Mouse (Mus musculus): ENCODE results near the gene Gramd1b. TPM values are rescaled to one million over a fixed set of nuclear protein-coding genes. Genes with fewer than 3 reads are reported as not detected.

Gramd1b gene
- polyA plus RNA-seq, 1 experiment from 2014 or later, result 8.5 TPM

DNA sequence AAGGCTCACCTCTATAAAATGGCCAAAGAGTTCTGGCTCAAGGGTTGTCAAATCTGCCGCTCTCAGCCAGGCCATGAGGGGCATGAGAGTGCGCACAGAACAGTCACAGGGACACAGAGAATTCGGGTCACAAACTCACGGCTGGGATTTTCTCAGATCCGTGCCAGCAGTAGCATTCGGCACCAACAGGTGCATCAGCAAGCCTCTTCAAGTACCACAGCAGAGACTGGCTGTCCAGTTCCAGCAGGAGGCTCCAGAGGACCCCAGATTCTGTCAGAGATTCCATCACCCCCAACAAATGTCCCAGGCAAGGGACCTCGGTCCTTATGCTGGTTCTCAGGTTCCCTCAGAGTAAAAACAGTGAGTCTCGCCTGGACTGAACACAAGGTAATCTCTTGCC lies 210.8 kb downstream of the Gramd1b start:
- H3K9ac ChIP-seq (ENCODE audit: low read depth, low read length), result no peak overlapping the region
- H3K9me3 ChIP-seq (replicated peaks; ENCODE audit: control insufficient read depth, low read length), result no peaks in the 10 kb centered on the region
- H3K4me2 ChIP-seq, result no peak overlapping the region
- whole genome bisulfite sequencing (ENCODE audit: insufficient replicate concordance), result 84% methylated on average over 8 of the region's 8 CpGs
- no peak overlapping the region for H3K27ac ChIP-seq (ENCODE audit: low read depth, low read length)
- peaks cover 16% of the 10 kb centered on the region for H3K4me1 ChIP-seq (ENCODE audit: control insufficient read depth, insufficient read depth, low read length)
- H3K4me3 ChIP-seq (ENCODE audit: low read depth, low read length), result no peak overlapping the region
- H3K27me3 ChIP-seq (ENCODE audit: control insufficient read depth, insufficient read depth, low read length), result no peaks in the 10 kb centered on the region
- H3K36me3 ChIP-seq (ENCODE audit: control insufficient read depth, insufficient read depth, low read length), result no peaks in the 10 kb centered on the region
- no peak for ATAC-seq (replicated peaks; ENCODE audit: insufficient number of reproducible peaks, low FRiP score, low TSS enrichment)

- no peak overlapping the region for H3K4me2 ChIP-seq
- H3K4me1 ChIP-seq (ENCODE audit: control insufficient read depth, insufficient read depth, low read length), result peaks cover 11% of the 10 kb centered on the region; the same call in 1 of the 2 replicates
- H3K4me3 ChIP-seq (ENCODE audit: low read depth, low read length), result no peak overlapping the region
- no peak overlapping the region for H3K27ac ChIP-seq (ENCODE audit: low read depth, low read length)
- H3K36me3 ChIP-seq (ENCODE audit: control insufficient read depth, insufficient read depth, low read length), result no peaks in the 10 kb centered on the region
- 77% methylated on average over 5 of the region's 5 CpGs for WGBS (ENCODE audit: insufficient replicate concordance)
- no peak overlapping the region for H3K9ac ChIP-seq (ENCODE audit: low read depth, low read length)
- ATAC-seq (replicated peaks; ENCODE audit: insufficient number of reproducible peaks, low FRiP score, low TSS enrichment), result no peak
- no peaks in the 10 kb centered on the region for H3K27me3 ChIP-seq (ENCODE audit: control insufficient read depth, insufficient read depth, low read length)
- no peaks in the 10 kb centered on the region for H3K9me3 ChIP-seq (replicated peaks; ENCODE audit: control insufficient read depth, low read length)
Observed at GRCm38 (mm10) chr9:40318771-40319170, 212.4 kb downstream of the Gramd1b start.

DNA sequence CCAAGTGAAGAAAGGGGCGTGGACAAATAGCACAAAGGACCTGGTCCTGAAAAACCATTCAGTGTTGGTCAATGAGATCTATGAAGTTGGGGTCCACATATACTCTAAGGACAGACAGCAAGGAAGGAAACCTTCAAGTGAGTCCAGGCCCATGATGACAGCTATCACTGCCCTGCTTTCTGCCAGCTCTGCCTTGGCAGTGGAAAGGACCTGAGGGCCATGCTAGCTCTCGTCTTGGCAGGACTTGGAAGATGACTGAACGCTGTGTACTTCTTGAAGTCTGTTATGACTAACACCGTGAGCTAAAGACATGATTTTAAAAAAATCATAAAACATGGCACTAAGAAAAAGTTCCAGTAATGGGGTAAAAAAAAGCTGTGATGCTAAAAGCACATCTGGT lies 213.4 kb downstream of the Gramd1b start:
- Histone ChIP-seq H3K27ac (ENCODE audit: low read depth, low read length) (no peak overlapping the region), H3K9me3 (replicated peaks; ENCODE audit: control insufficient read depth, low read length) (no peaks in the 10 kb centered on the region), H3K9ac (ENCODE audit: low read depth, low read length) (no peak overlapping the region), H3K4me1 (ENCODE audit: control insufficient read depth, insufficient read depth, low read length) (peaks cover 11% of the 10 kb centered on the region; the same call in 1 of the 2 replicates), H3K4me3 (ENCODE audit: low read depth, low read length) (no peak overlapping the region), H3K4me2 (no peak overlapping the region), H3K36me3 (ENCODE audit: control insufficient read depth, insufficient read depth, low read length) (no peaks in the 10 kb centered on the region), H3K27me3 (ENCODE audit: control insufficient read depth, insufficient read depth, low read length) (no peaks in the 10 kb centered on the region)
- no peak for ATAC-seq (replicated peaks; ENCODE audit: insufficient number of reproducible peaks, low FRiP score, low TSS enrichment)
- 86% methylated on average over 4 of the region's 4 CpGs for WGBS (ENCODE audit: insufficient replicate concordance)

DNA sequence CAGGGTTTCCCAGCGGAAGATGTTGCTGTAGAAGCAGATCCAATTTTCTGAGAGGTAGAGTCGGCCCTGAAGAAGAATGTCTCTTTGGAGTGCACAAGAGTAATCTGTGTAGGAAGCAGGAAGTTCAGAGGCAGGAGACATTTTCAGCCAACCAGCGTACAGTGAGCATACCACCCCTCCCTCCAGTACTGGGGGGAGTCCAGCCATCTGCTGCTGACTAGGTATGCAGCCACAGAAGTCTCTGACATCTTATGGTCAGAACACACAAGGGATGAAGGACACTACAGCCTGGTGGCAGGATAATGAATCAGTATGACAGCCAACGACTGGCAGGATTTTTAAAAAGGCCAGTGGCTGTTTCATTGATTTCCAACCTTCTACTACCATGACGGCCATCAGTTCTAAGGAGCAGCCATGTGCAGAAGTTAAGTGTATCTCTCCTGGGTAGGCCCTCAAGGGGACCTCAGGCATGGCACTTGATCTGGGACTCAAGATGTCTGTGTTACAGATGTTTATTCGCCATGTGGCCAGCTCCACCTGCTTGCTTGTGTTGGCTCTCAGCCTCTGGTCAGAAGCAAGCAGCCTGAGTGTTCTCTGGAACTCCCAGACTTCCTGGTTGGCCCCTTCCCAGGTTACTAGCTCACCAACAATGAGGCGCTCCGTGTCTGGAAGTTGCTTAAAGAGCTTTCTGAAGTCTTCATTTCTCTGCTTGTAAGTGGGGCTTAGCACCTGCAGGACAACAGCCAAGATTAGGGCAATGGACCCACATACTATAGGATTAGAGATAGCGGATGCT lies 214.1 kb downstream of the Gramd1b start:
- Histone ChIP-seq H3K27me3 (ENCODE audit: control insufficient read depth, insufficient read depth, low read length) (no peaks in the 10 kb centered on the region), H3K4me1 (ENCODE audit: control insufficient read depth, insufficient read depth, low read length) (peaks cover 11% of the 10 kb centered on the region; the same call in 1 of the 2 replicates), H3K4me3 (ENCODE audit: low read depth, low read length) (no peak overlapping the region), H3K9me3 (replicated peaks; ENCODE audit: control insufficient read depth, low read length) (no peaks in the 10 kb centered on the region), H3K36me3 (ENCODE audit: control insufficient read depth, insufficient read depth, low read length) (no peaks in the 10 kb centered on the region), H3K27ac (ENCODE audit: low read depth, low read length) (no peak overlapping the region), H3K4me2 (no peak overlapping the region), H3K9ac (ENCODE audit: low read depth, low read length) (no peak overlapping the region)
- WGBS (ENCODE audit: insufficient replicate concordance), result 76% methylated on average over 9 of the region's 9 CpGs
- no peak for ATAC-seq (replicated peaks; ENCODE audit: insufficient number of reproducible peaks, low FRiP score, low TSS enrichment)

DNA sequence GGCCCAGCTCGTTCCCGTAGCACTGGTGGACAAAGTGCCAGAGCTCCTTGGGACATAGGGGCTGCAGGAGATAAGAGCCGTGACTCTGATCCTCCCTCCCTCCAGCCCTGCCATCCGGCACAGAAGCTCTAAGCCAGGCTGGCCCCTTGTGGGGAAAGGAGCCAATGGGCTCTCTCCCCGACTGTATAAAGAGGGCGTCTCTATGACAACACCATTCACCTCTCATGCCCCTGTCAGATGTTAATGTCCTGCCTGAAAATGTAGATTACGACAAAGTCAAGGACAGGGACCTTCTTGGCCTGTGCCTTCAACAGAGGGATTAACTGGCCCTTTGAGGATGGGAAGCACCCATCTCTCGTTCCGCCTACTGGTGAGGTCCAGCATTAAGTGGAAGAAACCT lies 219.4 kb downstream of the Gramd1b start:
- no peak overlapping the region for H3K9ac ChIP-seq (ENCODE audit: low read depth, low read length)
- H3K9me3 ChIP-seq (replicated peaks; ENCODE audit: control insufficient read depth, low read length), result no peaks in the 10 kb centered on the region
- no peaks in the 10 kb centered on the region for H3K27me3 ChIP-seq (ENCODE audit: control insufficient read depth, insufficient read depth, low read length)
- H3K36me3 ChIP-seq (ENCODE audit: control insufficient read depth, insufficient read depth, low read length), result peaks cover 2% of the 10 kb centered on the region; the same call in 1 of the 2 replicates
- no peak overlapping the region for H3K4me2 ChIP-seq
- ATAC-seq (replicated peaks; ENCODE audit: insufficient number of reproducible peaks, low FRiP score, low TSS enrichment), result no peak
- H3K4me1 ChIP-seq (ENCODE audit: control insufficient read depth, insufficient read depth, low read length), result no peaks in the 10 kb centered on the region
- WGBS (ENCODE audit: insufficient replicate concordance), result 59% methylated on average over 9 of the region's 9 CpGs
- H3K4me3 ChIP-seq (ENCODE audit: low read depth, low read length), result no peak overlapping the region
- H3K27ac ChIP-seq (ENCODE audit: low read depth, low read length), result no peak overlapping the region

- H3K9ac ChIP-seq (ENCODE audit: low read depth, low read length), result no peak overlapping the region
- WGBS (ENCODE audit: insufficient replicate concordance), result 89% methylated on average over 6 of the region's 6 CpGs
- no peaks in the 10 kb centered on the region for H3K27me3 ChIP-seq (ENCODE audit: control insufficient read depth, insufficient read depth, low read length)
- H3K36me3 ChIP-seq (ENCODE audit: control insufficient read depth, insufficient read depth, low read length), result peaks cover 5% of the 10 kb centered on the region; the same call in 1 of the 2 replicates
- H3K4me2 ChIP-seq, result no peak overlapping the region
- H3K4me1 ChIP-seq (ENCODE audit: control insufficient read depth, insufficient read depth, low read length), result no peaks in the 10 kb centered on the region
- H3K4me3 ChIP-seq (ENCODE audit: low read depth, low read length), result no peak overlapping the region
- no peaks in the 10 kb centered on the region for H3K9me3 ChIP-seq (replicated peaks; ENCODE audit: control insufficient read depth, low read length)
- H3K27ac ChIP-seq (ENCODE audit: low read depth, low read length), result no peak overlapping the region
- ATAC-seq (replicated peaks; ENCODE audit: insufficient number of reproducible peaks, low FRiP score, low TSS enrichment), result no peak
Observed at GRCm38 (mm10) chr9:40309876-40310275, 221.3 kb downstream of the Gramd1b start.

DNA sequence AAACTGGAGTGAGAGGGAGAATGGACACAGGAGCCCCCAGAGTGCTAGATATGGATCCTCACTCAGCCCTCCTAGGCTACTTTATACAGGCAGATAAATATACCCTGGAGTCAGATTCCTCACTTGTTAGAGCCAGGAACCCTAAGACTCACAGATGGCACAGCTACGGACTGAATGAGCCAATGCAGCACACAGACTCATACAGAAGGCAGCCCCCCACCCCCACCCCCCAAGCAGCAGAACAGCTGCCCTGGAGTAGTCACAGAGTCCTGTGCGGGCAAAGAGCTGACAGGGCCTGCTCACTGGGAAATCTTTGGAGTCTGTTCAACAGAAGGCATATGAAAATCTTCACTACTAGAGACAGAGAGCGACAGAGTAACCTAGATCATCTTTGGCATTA lies 223.9 kb downstream of the Gramd1b start:
- no peak for ATAC-seq (replicated peaks; ENCODE audit: insufficient number of reproducible peaks, low FRiP score, low TSS enrichment)
- peaks cover 6% of the 10 kb centered on the region for H3K36me3 ChIP-seq (ENCODE audit: control insufficient read depth, insufficient read depth, low read length)
- 79% methylated on average over 3 of the region's 3 CpGs for WGBS (ENCODE audit: insufficient replicate concordance)

DNA sequence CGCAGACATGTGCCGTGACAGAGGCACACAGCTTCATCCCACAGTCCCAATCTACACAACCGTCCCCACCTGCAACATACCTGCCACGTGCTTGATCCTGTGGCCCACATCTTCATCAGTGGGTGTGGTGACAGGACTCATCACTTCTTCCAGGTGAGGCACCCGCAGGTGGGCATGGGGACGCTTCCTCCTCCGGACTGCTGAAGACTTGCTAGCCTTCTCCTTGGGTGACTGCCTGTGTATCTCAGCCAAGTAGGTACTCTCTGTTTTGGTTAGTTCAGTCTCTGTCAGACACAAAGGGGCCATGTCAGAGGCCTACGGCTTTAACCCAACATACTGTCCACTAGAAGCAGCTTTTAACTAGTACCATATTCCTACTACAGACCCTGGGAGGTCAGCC lies 226.9 kb downstream of the Gramd1b start:
- no peak overlapping the region for H3K4me2 ChIP-seq
- no peak for ATAC-seq (replicated peaks; ENCODE audit: insufficient number of reproducible peaks, low FRiP score, low TSS enrichment)
- no peak overlapping the region for H3K27ac ChIP-seq (ENCODE audit: low read depth, low read length)
- H3K27me3 ChIP-seq (ENCODE audit: control insufficient read depth, insufficient read depth, low read length), result no peaks in the 10 kb centered on the region
- WGBS (ENCODE audit: insufficient replicate concordance), result 92% methylated on average over 8 of the region's 8 CpGs
- no peak overlapping the region for H3K4me3 ChIP-seq (ENCODE audit: low read depth, low read length)
- peaks cover 11% of the 10 kb centered on the region for H3K36me3 ChIP-seq (ENCODE audit: control insufficient read depth, insufficient read depth, low read length)
- no peaks in the 10 kb centered on the region for H3K9me3 ChIP-seq (replicated peaks; ENCODE audit: control insufficient read depth, low read length)
- H3K4me1 ChIP-seq (ENCODE audit: control insufficient read depth, insufficient read depth, low read length), result no peaks in the 10 kb centered on the region
- no peak overlapping the region for H3K9ac ChIP-seq (ENCODE audit: low read depth, low read length)

More for the DNA sequence above, 223.9 kb downstream of the Gramd1b start:
- Histone ChIP-seq H3K27ac (ENCODE audit: low read depth, low read length) (no peak overlapping the region), H3K9ac (ENCODE audit: low read depth, low read length) (no peak overlapping the region), H3K4me3 (ENCODE audit: low read depth, low read length) (no peak overlapping the region), H3K27me3 (ENCODE audit: control insufficient read depth, insufficient read depth, low read length) (no peaks in the 10 kb centered on the region), H3K9me3 (replicated peaks; ENCODE audit: control insufficient read depth, low read length) (no peaks in the 10 kb centered on the region), H3K4me1 (ENCODE audit: control insufficient read depth, insufficient read depth, low read length) (no peaks in the 10 kb centered on the region), H3K4me2 (no peak overlapping the region)

DNA sequence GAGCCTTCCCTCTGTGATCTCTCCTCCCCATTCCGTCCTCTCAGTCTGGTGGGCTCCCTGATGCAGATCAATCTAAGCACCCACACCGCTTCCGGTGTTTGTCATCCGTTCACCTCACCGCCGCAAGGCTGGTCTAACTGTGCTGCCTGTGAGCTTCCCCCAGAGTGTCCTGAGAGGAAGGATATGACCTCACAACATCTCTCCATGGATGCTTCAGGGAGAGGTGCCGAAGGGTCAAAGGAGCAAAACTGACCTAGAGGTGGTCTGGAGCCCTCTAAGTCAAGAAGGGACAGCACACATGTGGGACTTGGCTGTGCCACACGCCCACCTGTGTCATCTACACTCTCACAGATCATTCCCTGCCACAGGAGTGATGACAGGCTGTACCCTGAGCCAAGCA lies 228.8 kb downstream of the Gramd1b start:
- ATAC-seq (replicated peaks; ENCODE audit: insufficient number of reproducible peaks, low FRiP score, low TSS enrichment), result no peak
- Histone ChIP-seq H3K4me3 (ENCODE audit: low read depth, low read length) (no peak overlapping the region), H3K27me3 (ENCODE audit: control insufficient read depth, insufficient read depth, low read length) (no peaks in the 10 kb centered on the region), H3K9me3 (replicated peaks; ENCODE audit: control insufficient read depth, low read length) (no peaks in the 10 kb centered on the region), H3K4me2 (no peak overlapping the region), H3K9ac (ENCODE audit: low read depth, low read length) (no peak overlapping the region), H3K27ac (ENCODE audit: low read depth, low read length) (no peak overlapping the region), H3K4me1 (ENCODE audit: control insufficient read depth, insufficient read depth, low read length) (no peaks in the 10 kb centered on the region), H3K36me3 (ENCODE audit: control insufficient read depth, insufficient read depth, low read length) (peaks cover 11% of the 10 kb centered on the region)
- WGBS (ENCODE audit: insufficient replicate concordance), result 83% methylated on average over 8 of the region's 8 CpGs

All from heart, embryonic 11.5 days (tissue).